Mouse (Mus musculus): ENCODE measurements around the gene Fbxl14.

GRCm38 (mm10) chr6:119508634-119509375, 29.3 kb downstream of the Fbxl14 start:
- TF ChIP-seq CTCF (IDR thresholded peaks at IDR 0.05) (no peak), EP300 (IDR thresholded peaks at IDR 0.05) (no peak)

Data from lung, postnatal 0 days (tissue).